Mouse (Mus musculus): ENCODE data around the gene Olfr467. TPM values are rescaled to one million over a fixed set of nuclear protein-coding genes. Genes with fewer than 3 reads are reported as not detected.

Olfr467 gene
- polyA plus RNA-seq, 1 experiment = not detected

Other genes starting within 250 kb of the Olfr467 start
- 4.7 and 7.1 TPM in 2 replicates for gene Olfml1, start 244.8 kb upstream of the Olfr467 start, polyA plus RNA-seq (2012; ENCODE audit: insufficient read depth, insufficient read length, missing spikeins)
- 1.7 TPM in 2 replicates for gene Ppfibp2, start 217.1 kb upstream of the Olfr467 start, polyA plus RNA-seq (2012; ENCODE audit: insufficient read depth, insufficient read length, missing spikeins)
- not detected in 2 replicates for gene 5330417H12Rik, start 187.1 kb upstream of the Olfr467 start, polyA plus RNA-seq (2012; ENCODE audit: insufficient read depth, insufficient read length, missing spikeins)
- gene Cyb5r2, start 54.2 kb upstream of the Olfr467 start, polyA plus RNA-seq (2012; ENCODE audit: insufficient read depth, insufficient read length, missing spikeins) = not detected in 2 replicates
- not detected in 2 replicates for gene Ovch2, start 11.1 kb upstream of the Olfr467 start, polyA plus RNA-seq (2012; ENCODE audit: insufficient read depth, insufficient read length, missing spikeins)
- not detected in 2 replicates for gene Olfr469, start 13.3 kb downstream of the Olfr467 start, polyA plus RNA-seq (2012; ENCODE audit: insufficient read depth, insufficient read length, missing spikeins)
- gene Olfr470, start 35.2 kb downstream of the Olfr467 start, polyA plus RNA-seq (2012; ENCODE audit: insufficient read depth, insufficient read length, missing spikeins) = not detected in 2 replicates
- not detected in 2 replicates for gene Olfr472, start 85.6 kb downstream of the Olfr467 start, polyA plus RNA-seq (2012; ENCODE audit: insufficient read depth, insufficient read length, missing spikeins)
- gene Olfr473, start 118.2 kb downstream of the Olfr467 start, polyA plus RNA-seq (2012; ENCODE audit: insufficient read depth, insufficient read length, missing spikeins) = not detected in 2 replicates
- not detected in 2 replicates for gene Olfr474, start 142.4 kb downstream of the Olfr467 start, polyA plus RNA-seq (2012; ENCODE audit: insufficient read depth, insufficient read length, missing spikeins)
- not detected in 2 replicates for gene Olfr476, start 152.5 kb downstream of the Olfr467 start, polyA plus RNA-seq (2012; ENCODE audit: insufficient read depth, insufficient read length, missing spikeins)
- gene Olfr477, start 174.4 kb downstream of the Olfr467 start, polyA plus RNA-seq (2012; ENCODE audit: insufficient read depth, insufficient read length, missing spikeins) = not detected in 2 replicates
- gene Olfr478, start 221.7 kb downstream of the Olfr467 start, polyA plus RNA-seq (2012; ENCODE audit: insufficient read depth, insufficient read length, missing spikeins) = not detected in 2 replicates
- not detected in 2 replicates for gene Olfr479, start 238.4 kb downstream of the Olfr467 start, polyA plus RNA-seq (2012; ENCODE audit: insufficient read depth, insufficient read length, missing spikeins)